Mouse (Mus musculus) bone marrow macrophage, adult 2 months (primary cell): Measurements from ENCODE around the gene Notch2. TPM values are rescaled to one million over a fixed set of nuclear protein-coding genes. Genes with fewer than 3 reads are reported as not detected.

Experiments
- H3K27ac ChIP-seq: 2 replicates; pipeline ENCODE4 v1.5.1; 2012; ENCODE audit warnings: low read depth, low read length; ENCODE audit not compliant: insufficient read depth
- H3K4me1 ChIP-seq: 2 replicates; pipeline ENCODE4 v1.6.1; 2012; ENCODE audit warnings: low read length; ENCODE audit not compliant: control insufficient read depth, insufficient read depth
- H3K4me3 ChIP-seq: 2 replicates; pipeline ENCODE4 v1.5.1; 2012; ENCODE audit warnings: mild to moderate bottlenecking, low read length, moderate library complexity; ENCODE audit not compliant: insufficient read depth
- CTCF ChIP-seq: IDR thresholded peaks from 2 replicates; pipeline ENCODE4 v1.5.1; 2012; ENCODE audit warnings: low read depth, mild to moderate bottlenecking, low read length, moderate library complexity
- POLR2A ChIP-seq: IDR thresholded peaks from 2 replicates; pipeline ENCODE4 v1.6.1; 2012; ENCODE audit warnings: mild to moderate bottlenecking, low read depth, low read length, borderline replicate concordance
- polyA plus RNA-seq: library from polyadenylated mRNA; stranded (reverse); fragments of >200 nt; gene quantifications from 2 replicates; pipeline ENCODE4 v1.2.4, GENCODE M21; 2012; ENCODE audit not compliant: missing spikeins, insufficient read depth, insufficient read length

Gene Notch2
- polyA plus RNA-seq, 1 experiment = 82.2 TPM

GRCm38 (mm10) chr3:98050492-98051406 lies 37.4 kb downstream of the Notch2 start:
- Histone ChIP-seq H3K4me1 (peaks cover 57% of the 10 kb centered on the region), H3K27ac (no peak overlapping the region), H3K4me3 (no peak overlapping the region)
- no peak for TF ChIP-seq CTCF
- TF ChIP-seq POLR2A = no peak

GRCm38 (mm10) chr3:98051407-98051968 lies 38.2 kb downstream of the Notch2 start:
- no peak for TF ChIP-seq CTCF
- no peak for TF ChIP-seq POLR2A
- Histone ChIP-seq H3K4me3 (no peak overlapping the region), H3K27ac (no peak overlapping the region), H3K4me1 (peaks cover 56% of the 10 kb centered on the region)

- Histone ChIP-seq H3K4me3 (no peak overlapping the region), H3K27ac (no peak overlapping the region), H3K4me1 (peaks cover 54% of the 10 kb centered on the region)
- TF ChIP-seq POLR2A = no peak
- no peak for TF ChIP-seq CTCF
Observed at GRCm38 (mm10) chr3:98052507-98053430, 39.4 kb downstream of the Notch2 start.

GRCm38 (mm10) chr3:98053817-98054216 lies 40.5 kb downstream of the Notch2 start:
- Histone ChIP-seq H3K27ac (no peak overlapping the region), H3K4me3 (no peak overlapping the region), H3K4me1 (peaks cover 62% of the 10 kb centered on the region)
- no peak for TF ChIP-seq POLR2A
- no peak for TF ChIP-seq CTCF

GRCm38 (mm10) chr3:98054334-98055007 lies 41.1 kb downstream of the Notch2 start:
- no peak overlapping the region for H3K4me3 ChIP-seq
- H3K27ac ChIP-seq = no peak overlapping the region
- TF ChIP-seq CTCF (no peak), POLR2A (no peak)
- H3K4me1 ChIP-seq = peaks cover 68% of the 10 kb centered on the region

- Histone ChIP-seq H3K4me1 (peaks cover 73% of the 10 kb centered on the region), H3K27ac (no peak overlapping the region), H3K4me3 (no peak overlapping the region)
- TF ChIP-seq POLR2A (no peak), CTCF (no peak)
Observed at GRCm38 (mm10) chr3:98055008-98055345, 41.6 kb downstream of the Notch2 start.

GRCm38 (mm10) chr3:98055808-98056728 lies 42.7 kb downstream of the Notch2 start:
- Histone ChIP-seq H3K27ac (peak overlapping the region; percentile 67), H3K4me1 (peaks cover 76% of the 10 kb centered on the region), H3K4me3 (0 out of 2 replicates have a peak overlapping the region, but pooled peaks have one; percentile 2)
- TF ChIP-seq POLR2A (no peak), CTCF (no peak)

GRCm38 (mm10) chr3:98056956-98057365 lies 43.6 kb downstream of the Notch2 start:
- H3K27ac ChIP-seq = peak overlapping the region; percentile 67
- peaks cover 79% of the 10 kb centered on the region for H3K4me1 ChIP-seq
- TF ChIP-seq POLR2A (no peak), CTCF (no peak)
- no peak overlapping the region for H3K4me3 ChIP-seq
